Mouse (Mus musculus) frontal cortex, postnatal 36 days (tissue): Measurements from ENCODE around the gene D130043K22Rik.

ENCODE experiments used
- DNase-seq, 2 experiments: peaks; one replicate each; pipeline ENCODE4 v3.0.0; 2022; ENCODE audit warnings: low spot score in 2 of 2

Gene D130043K22Rik

GRCm38 (mm10) chr13:24893880-24894279 lies 48.9 kb downstream of the D130043K22Rik start:
- DNase-seq = no peak

GRCm38 (mm10) chr13:24901916-24902315 lies 57.0 kb downstream of the D130043K22Rik start:
- no peak for DNase-seq

- no peak for DNase-seq
Measured at GRCm38 (mm10) chr13:24903412-24903811, 58.5 kb downstream of the D130043K22Rik start.

- DNase-seq = no peak
Measured at GRCm38 (mm10) chr13:24905422-24905821, 60.5 kb downstream of the D130043K22Rik start.

GRCm38 (mm10) chr13:24906831-24907570 lies 62.1 kb downstream of the D130043K22Rik start:
- no peak for DNase-seq

- no peak for DNase-seq
Measured at GRCm38 (mm10) chr13:24909112-24909511, 64.2 kb downstream of the D130043K22Rik start.

- DNase-seq = no peak
Measured at GRCm38 (mm10) chr13:24913576-24913975, 68.6 kb downstream of the D130043K22Rik start.

GRCm38 (mm10) chr13:24914915-24915314 lies 70.0 kb downstream of the D130043K22Rik start:
- no peak for DNase-seq

- DNase-seq = no peak
Measured at GRCm38 (mm10) chr13:24915831-24916230, 70.9 kb downstream of the D130043K22Rik start.

GRCm38 (mm10) chr13:24920333-24920977 lies 75.5 kb downstream of the D130043K22Rik start:
- DNase-seq = peak in 1 of 2 experiments; percentile 38

- no peak for DNase-seq
Measured at GRCm38 (mm10) chr13:24921281-24921680, 76.3 kb downstream of the D130043K22Rik start.

- DNase-seq = no peak
Measured at GRCm38 (mm10) chr13:24923991-24924390, 79.1 kb downstream of the D130043K22Rik start.

GRCm38 (mm10) chr13:24930591-24930990 lies 85.7 kb downstream of the D130043K22Rik start:
- DNase-seq = no peak

- no peak for DNase-seq
Measured at GRCm38 (mm10) chr13:24933199-24933598, 88.3 kb downstream of the D130043K22Rik start.

GRCm38 (mm10) chr13:24936772-24937107 lies 91.8 kb downstream of the D130043K22Rik start:
- DNase-seq = no peak

GRCm38 (mm10) chr13:24937108-24937838 lies 92.3 kb downstream of the D130043K22Rik start, which contains the start of gene Aldh5a1:
TSS of gene Aldh5a1 (minus strand) at chr13:24937661.
- DNase-seq = peak; percentile 78 to 81

GRCm38 (mm10) chr13:24937839-24938166 lies 92.9 kb downstream of the D130043K22Rik start:
- DNase-seq = no peak

GRCm38 (mm10) chr13:24938683-24939082 lies 93.7 kb downstream of the D130043K22Rik start:
- peak; percentile 66 to 80 for DNase-seq

- DNase-seq = no peak
Measured at GRCm38 (mm10) chr13:24939472-24939871, 94.5 kb downstream of the D130043K22Rik start.

- peak; percentile 13 to 29 for DNase-seq
Measured at GRCm38 (mm10) chr13:24942512-24943282, 97.8 kb downstream of the D130043K22Rik start, which contains the start of gene Gpld1. TSS of gene Gpld1 (plus strand) at chr13:24943152.

GRCm38 (mm10) chr13:24943303-24943702 lies 98.4 kb downstream of the D130043K22Rik start:
- DNase-seq = no peak

GRCm38 (mm10) chr13:24945567-24945966 lies 100.6 kb downstream of the D130043K22Rik start:
- DNase-seq = no peak
